ENCODE assay signal across 8 mouse cellular contexts in genomic region chr3:79568629-79569350, GRCm38 (mm10). TPM values are rescaled to one million over a fixed set of nuclear protein-coding genes. Genes with fewer than 3 reads are reported as not detected.
DNase-seq lines count a peak whose midpoint lies in the region; ATAC-seq and TF ChIP-seq lines count a peak whose summit lies in the region.

No protein-coding gene starts in this region.

- TF ChIP-seq POLR2A in brain, embryonic 14.5 days (IDR thresholded peaks at IDR 0.05; ENCODE audit: borderline replicate concordance, extremely low read depth, insufficient read depth, insufficient read length, poor library complexity, severe bottlenecking) = no peak

- peak overlapping the region; percentile 85; the same call in 1 of the 2 replicates for H3K27ac ChIP-seq in layer of hippocampus, adult 2 months
- H3K27ac ChIP-seq in neural tube, embryonic 13.5 days (replicated peaks) = peak overlapping the region; percentile 87; the same call in 1 of the 2 replicates

- DNase-seq in layer of hippocampus, adult 2 months (ENCODE audit: low spot score in 2 of 2) = no peak
- DNase-seq in layer of hippocampus, postnatal 10 days (ENCODE audit: low spot score in 2 of 2) = no peak
- DNase-seq in brain, embryonic 14.5 days (ENCODE audit: low read depth) = no peak
- DNase-seq in induced T-regulatory cell, adult 2 months (ENCODE audit: low read depth) = peak; percentile 25
- no peak for DNase-seq in embryo, embryonic 11 days
- no peak for DNase-seq in adrenal gland, adult 8-10 months

- H3K27me3 ChIP-seq in neural tube, embryonic 13.5 days = no peaks in the 10 kb centered on the region

- ATAC-seq in neural tube, embryonic 13.5 days (ENCODE audit: low read depth) = no peak
- no peak for ATAC-seq in activated CD4-positive, CD25-positive, alpha-beta regulatory T cell, adult 4 months

- no peaks in the 10 kb centered on the region for H3K9me3 ChIP-seq in neural tube, embryonic 13.5 days

- H3K36me3 ChIP-seq in neural tube, embryonic 13.5 days = no peaks in the 10 kb centered on the region

- TF ChIP-seq CTCF in layer of hippocampus, adult 2 months (conservative IDR thresholded peaks at IDR 0.05) = no peak
- TF ChIP-seq CTCF in brain, embryonic 14.5 days (IDR thresholded peaks at IDR 0.05; ENCODE audit: borderline replicate concordance, extremely low read depth, insufficient read depth, insufficient read length) = peak; percentile 21; the same call in 1 of the 2 replicates

- peaks cover 21% of the 10 kb centered on the region for H3K4me1 ChIP-seq in neural tube, embryonic 13.5 days (replicated peaks)

- no peak overlapping the region for H3K9ac ChIP-seq in neural tube, embryonic 13.5 days

- peak overlapping the region; percentile 62; the same call in 1 of the 2 replicates for H3K4me3 ChIP-seq in layer of hippocampus, adult 2 months
- H3K4me3 ChIP-seq in neural tube, embryonic 13.5 days = peak overlapping the region; percentile 89; the same call in 1 of the 2 replicates

- 77% methylated on average over 16 of the region's 16 CpGs for WGBS in neural tube, embryonic 13.5 days

- H3K4me2 ChIP-seq in neural tube, embryonic 13.5 days = peak overlapping the region; percentile 90

RNA-seq across cellular contexts. Expression of gene Fnip2, which starts 1.2 kb away (rescaled TPM):
- 10 to 100 TPM; 22.2 to 26.9 TPM for total RNA-seq in layer of hippocampus, adult 2 months (2021)
- total RNA-seq in layer of hippocampus, postnatal 10 days (2021) = 10 to 100 TPM; 18.1 to 19.0 TPM
- polyA plus RNA-seq in brain, embryonic 14.5 days (2012; rRNA removed) = 14.2 and 21.3 TPM in 2 replicates
- 5.9 and 7.0 TPM in 2 replicates for polyA plus RNA-seq in neural tube, embryonic 13.5 days (2015; fragmentation: Nextera tagmentation; extraction: Ambion mirVana)
- total RNA-seq in adrenal gland, adult 8-10 months (2022) = 10 to 100 TPM in 3 of 4 experiments, 1 to 10 TPM in 1; 9.1 to 13.0 (median 10.3) TPM
- polyA plus RNA-seq in activated CD4-positive, CD25-positive, alpha-beta regulatory T cell, adult 4 months (2017; shearing (Covaris generic)) = under 1 TPM; 0.34 to 0.46 TPM

RNA-seq across cellular contexts. Expression of gene Ppid, which starts 22.4 kb away (rescaled TPM):
- 10 to 100 TPM; 77.8 to 85.7 TPM for total RNA-seq in layer of hippocampus, adult 2 months (2021)
- total RNA-seq in layer of hippocampus, postnatal 10 days (2021) = 10 to 100 TPM; 71.5 to 79.5 TPM
- polyA plus RNA-seq in brain, embryonic 14.5 days (2012; rRNA removed) = 77.0 and 77.5 TPM in 2 replicates
- polyA plus RNA-seq in neural tube, embryonic 13.5 days (2015; fragmentation: Nextera tagmentation; extraction: Ambion mirVana) = 161 and 165 TPM in 2 replicates
- total RNA-seq in adrenal gland, adult 8-10 months (2022) = 10 to 100 TPM; 53.6 to 59.3 (median 57.8) TPM
- polyA plus RNA-seq in activated CD4-positive, CD25-positive, alpha-beta regulatory T cell, adult 4 months (2017; shearing (Covaris generic)) = 100 to 1,000 TPM in 1 of 2 experiments, 10 to 100 TPM in 1; 99.8 to 114 TPM
